Mouse (Mus musculus): ENCODE measurements around the gene Gnai1. TPM values are rescaled to one million over a fixed set of nuclear protein-coding genes. Genes with fewer than 3 reads are reported as not detected.

Gnai1 gene
- polyA plus RNA-seq (2014; fragmentation: Nextera tagmentation; extraction: Ambion mirVana), result 30.2 and 31.1 TPM in 2 replicates

- peak within 1 kb of the TSS; percentile 91 for H3K9ac ChIP-seq (ENCODE audit: low read length)
- H3K27ac ChIP-seq (replicated peaks in 1 of 2; ENCODE audit: control insufficient read depth in 1 of 2, insufficient read depth in 1 of 2, low read depth in 2 of 2, low read length in 2 of 2), result peak within 1 kb of the TSS; percentile 57 to 76
- under 1% methylated on average over 73 of the region's 76 CpGs for WGBS
- ATAC-seq (ENCODE audit: insufficient number of reproducible peaks, insufficient read depth, low FRiP score, low read depth), result peak; percentile 95
- H3K4me1 ChIP-seq (ENCODE audit: control insufficient read depth in 2 of 2, insufficient read depth in 2 of 2, low read length in 2 of 2), result peaks cover 0 to 13% of the 10 kb centered on the region in 2 experiments; a peak in 2 of 4 replicates
- no peaks in the 10 kb centered on the region for H3K9me3 ChIP-seq (ENCODE audit: control insufficient read depth, low read length)
- H3K27me3 ChIP-seq (ENCODE audit: control insufficient read depth, insufficient read depth, low read length), result no peaks in the 10 kb centered on the region
- peak within 1 kb of the TSS; percentile 93 to 95 for H3K4me3 ChIP-seq (ENCODE audit: control insufficient read depth in 1 of 2, insufficient read depth in 1 of 2, low read depth in 1 of 2, low read length in 2 of 2)
- no peaks in the 10 kb centered on the region for H3K36me3 ChIP-seq (ENCODE audit: control insufficient read depth, insufficient read depth, low read length)
- peak within 1 kb of the TSS; percentile 93 for H3K4me2 ChIP-seq (ENCODE audit: low read length)
Observed at GRCm38 (mm10) chr5:18360281-18360819, at the start of gene Gnai1. TSS of gene Gnai1 (minus strand) at chr5:18360355.

- Histone ChIP-seq H3K4me1 (ENCODE audit: control insufficient read depth in 2 of 2, insufficient read depth in 2 of 2, low read length in 2 of 2) (no peaks in the 10 kb centered on the region), H3K9me3 (ENCODE audit: control insufficient read depth, low read length) (no peaks in the 10 kb centered on the region), H3K4me3 (ENCODE audit: control insufficient read depth in 1 of 2, insufficient read depth in 1 of 2, low read depth in 1 of 2, low read length in 2 of 2) (no peak overlapping the region), H3K9ac (ENCODE audit: low read length) (no peak overlapping the region), H3K27ac (replicated peaks in 1 of 2; ENCODE audit: control insufficient read depth in 1 of 2, insufficient read depth in 1 of 2, low read depth in 2 of 2, low read length in 2 of 2) (no peak overlapping the region), H3K4me2 (ENCODE audit: low read length) (no peak overlapping the region), H3K27me3 (ENCODE audit: control insufficient read depth, insufficient read depth, low read length) (no peaks in the 10 kb centered on the region), H3K36me3 (ENCODE audit: control insufficient read depth, insufficient read depth, low read length) (no peaks in the 10 kb centered on the region)
- no peak for ATAC-seq (ENCODE audit: insufficient number of reproducible peaks, insufficient read depth, low FRiP score, low read depth)
- WGBS, result 7% methylated on average over 2 of the region's 2 CpGs
Observed at GRCm38 (mm10) chr5:18367864-18368263, 7.7 kb upstream of the Gnai1 start.

GRCm38 (mm10) chr5:18365460-18365859, 5.3 kb upstream of the Gnai1 start:
- no peak for ATAC-seq (ENCODE audit: insufficient number of reproducible peaks, insufficient read depth, low FRiP score, low read depth)
- Histone ChIP-seq H3K9me3 (ENCODE audit: control insufficient read depth, low read length) (no peaks in the 10 kb centered on the region), H3K4me3 (ENCODE audit: control insufficient read depth in 1 of 2, insufficient read depth in 1 of 2, low read depth in 1 of 2, low read length in 2 of 2) (no peak overlapping the region), H3K4me1 (ENCODE audit: control insufficient read depth in 2 of 2, insufficient read depth in 2 of 2, low read length in 2 of 2) (no peaks in the 10 kb centered on the region), H3K9ac (ENCODE audit: low read length) (no peak overlapping the region), H3K27me3 (ENCODE audit: control insufficient read depth, insufficient read depth, low read length) (no peaks in the 10 kb centered on the region), H3K36me3 (ENCODE audit: control insufficient read depth, insufficient read depth, low read length) (no peaks in the 10 kb centered on the region), H3K27ac (replicated peaks in 1 of 2; ENCODE audit: control insufficient read depth in 1 of 2, insufficient read depth in 1 of 2, low read depth in 2 of 2, low read length in 2 of 2) (no peak overlapping the region), H3K4me2 (ENCODE audit: low read length) (no peak overlapping the region)
- 84% methylated on average over 3 of the region's 3 CpGs for WGBS

DNA sequence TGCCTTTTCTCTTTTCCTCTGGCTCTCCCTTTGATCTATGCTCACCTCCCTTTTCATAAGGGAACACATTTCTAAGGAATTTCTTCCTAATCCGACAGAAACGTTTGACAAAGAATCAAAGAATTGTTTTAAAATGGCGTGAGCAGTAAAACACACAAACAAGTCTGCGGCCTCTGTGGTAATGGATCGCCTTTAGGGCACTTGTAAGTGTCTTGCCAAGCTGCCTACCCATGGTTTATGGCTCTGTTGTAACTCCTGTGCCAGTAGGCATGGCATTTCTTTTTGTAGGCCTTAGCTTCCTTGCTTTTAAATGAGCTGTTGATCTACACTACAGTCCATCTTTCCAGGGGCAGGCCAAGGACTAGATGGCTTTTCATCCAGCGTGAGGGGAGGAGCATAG, 801 bp upstream of the Gnai1 start:
- peak overlapping the region; percentile 93 to 95 for H3K4me3 ChIP-seq (ENCODE audit: control insufficient read depth in 1 of 2, insufficient read depth in 1 of 2, low read depth in 1 of 2, low read length in 2 of 2)
- peak overlapping the region; percentile 93 for H3K4me2 ChIP-seq (ENCODE audit: low read length)
- 35% methylated on average over 6 of the region's 6 CpGs for WGBS
- 0 out of 4 replicates have a peak overlapping the region, but pooled peaks of 1 of the 2 experiments have one; percentile 26 for H3K27ac ChIP-seq (replicated peaks in 1 of 2; ENCODE audit: control insufficient read depth in 1 of 2, insufficient read depth in 1 of 2, low read depth in 2 of 2, low read length in 2 of 2)
- peak overlapping the region; percentile 91 for H3K9ac ChIP-seq (ENCODE audit: low read length)
- H3K4me1 ChIP-seq (ENCODE audit: control insufficient read depth in 2 of 2, insufficient read depth in 2 of 2, low read length in 2 of 2), result peaks cover 0 to 13% of the 10 kb centered on the region in 2 experiments; a peak in 2 of 4 replicates
- H3K27me3 ChIP-seq (ENCODE audit: control insufficient read depth, insufficient read depth, low read length), result no peaks in the 10 kb centered on the region
- no peak for ATAC-seq (ENCODE audit: insufficient number of reproducible peaks, insufficient read depth, low FRiP score, low read depth)
- H3K9me3 ChIP-seq (ENCODE audit: control insufficient read depth, low read length), result no peaks in the 10 kb centered on the region
- no peaks in the 10 kb centered on the region for H3K36me3 ChIP-seq (ENCODE audit: control insufficient read depth, insufficient read depth, low read length)

DNA sequence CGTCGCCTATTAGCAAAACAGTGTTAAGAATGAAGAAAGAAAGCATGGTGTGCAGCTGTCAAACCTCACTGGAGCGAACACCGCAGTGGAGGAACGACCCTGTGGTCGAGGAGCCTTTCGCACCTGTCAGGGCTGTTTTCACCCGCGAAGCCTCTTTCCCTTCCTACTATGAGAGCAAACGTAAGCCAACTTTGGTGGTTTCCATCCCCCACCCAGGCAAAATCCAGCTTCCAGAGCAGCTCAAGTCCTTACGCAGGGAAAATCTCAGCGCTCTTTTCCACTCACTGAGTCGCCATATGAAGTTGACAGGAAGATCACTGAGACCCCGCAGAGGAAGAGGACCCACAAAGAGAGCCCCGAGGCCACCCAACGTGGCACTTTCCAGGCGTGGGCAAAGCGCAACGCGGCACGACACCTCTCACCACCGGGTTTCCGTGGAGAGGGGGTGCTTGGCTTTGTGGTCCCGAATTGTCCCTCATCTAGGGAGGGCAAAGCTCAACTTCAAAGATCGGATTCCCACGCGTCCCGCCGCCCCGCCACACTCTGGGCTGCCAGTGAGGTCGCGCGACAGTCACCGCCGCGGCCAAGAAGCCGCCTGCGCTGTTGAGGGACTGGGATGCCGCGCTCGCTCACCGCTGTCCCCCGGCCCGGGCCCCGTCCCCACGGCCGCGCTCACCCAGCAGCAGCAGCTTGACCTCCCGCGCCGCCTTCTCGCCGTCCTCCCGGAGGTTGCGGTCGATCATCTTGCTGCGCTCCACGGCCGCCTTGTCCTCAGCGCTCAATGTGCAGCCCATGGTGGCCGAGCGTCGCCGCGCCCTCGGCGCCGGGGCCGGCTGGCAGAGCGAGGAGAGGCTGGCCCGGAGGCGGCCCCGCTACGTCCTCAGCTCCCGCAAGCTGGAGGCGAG, 527 bp downstream of the Gnai1 start:
- WGBS, result under 1% methylated on average over 73 of the region's 76 CpGs
- H3K4me3 ChIP-seq (ENCODE audit: control insufficient read depth in 1 of 2, insufficient read depth in 1 of 2, low read depth in 1 of 2, low read length in 2 of 2), result peak overlapping the region; percentile 93 to 95

GRCm38 (mm10) chr5:18358778-18359177, 1.4 kb downstream of the Gnai1 start:
- Histone ChIP-seq H3K4me3 (ENCODE audit: control insufficient read depth in 1 of 2, insufficient read depth in 1 of 2, low read depth in 1 of 2, low read length in 2 of 2) (peak overlapping the region in 1 of 2 experiments; percentile 93; a peak in 3 of 4 replicates), H3K27ac (replicated peaks in 1 of 2; ENCODE audit: control insufficient read depth in 1 of 2, insufficient read depth in 1 of 2, low read depth in 2 of 2, low read length in 2 of 2) (no peak overlapping the region), H3K36me3 (ENCODE audit: control insufficient read depth, insufficient read depth, low read length) (no peaks in the 10 kb centered on the region), H3K9me3 (ENCODE audit: control insufficient read depth, low read length) (no peaks in the 10 kb centered on the region), H3K9ac (ENCODE audit: low read length) (peak overlapping the region; percentile 91), H3K4me2 (ENCODE audit: low read length) (peak overlapping the region; percentile 93), H3K27me3 (ENCODE audit: control insufficient read depth, insufficient read depth, low read length) (no peaks in the 10 kb centered on the region), H3K4me1 (ENCODE audit: control insufficient read depth in 2 of 2, insufficient read depth in 2 of 2, low read length in 2 of 2) (peaks cover 0 to 13% of the 10 kb centered on the region in 2 experiments; a peak in 2 of 4 replicates)
- WGBS, result 31% methylated on average over 6 of the region's 6 CpGs
- no peak for ATAC-seq (ENCODE audit: insufficient number of reproducible peaks, insufficient read depth, low FRiP score, low read depth)

More for the DNA sequence above, 527 bp downstream of the Gnai1 start:
- Histone ChIP-seq H3K4me2 (ENCODE audit: low read length) (peak overlapping the region; percentile 93), H3K27me3 (ENCODE audit: control insufficient read depth, insufficient read depth, low read length) (no peaks in the 10 kb centered on the region), H3K9me3 (ENCODE audit: control insufficient read depth, low read length) (no peaks in the 10 kb centered on the region), H3K4me1 (ENCODE audit: control insufficient read depth in 2 of 2, insufficient read depth in 2 of 2, low read length in 2 of 2) (peaks cover 0 to 13% of the 10 kb centered on the region in 2 experiments; a peak in 2 of 4 replicates), H3K9ac (ENCODE audit: low read length) (peak overlapping the region; percentile 91), H3K36me3 (ENCODE audit: control insufficient read depth, insufficient read depth, low read length) (no peaks in the 10 kb centered on the region), H3K27ac (replicated peaks in 1 of 2; ENCODE audit: control insufficient read depth in 1 of 2, insufficient read depth in 1 of 2, low read depth in 2 of 2, low read length in 2 of 2) (peak overlapping the region; percentile 57 to 76)
- ATAC-seq (ENCODE audit: insufficient number of reproducible peaks, insufficient read depth, low FRiP score, low read depth), result peak; percentile 85

GRCm38 (mm10) chr5:18358191-18358590, 2.0 kb downstream of the Gnai1 start:
- no peaks in the 10 kb centered on the region for H3K27me3 ChIP-seq (ENCODE audit: control insufficient read depth, insufficient read depth, low read length)
- no peak overlapping the region for H3K9ac ChIP-seq (ENCODE audit: low read length)
- H3K4me1 ChIP-seq (ENCODE audit: control insufficient read depth in 2 of 2, insufficient read depth in 2 of 2, low read length in 2 of 2), result peaks cover 0 to 13% of the 10 kb centered on the region in 2 experiments; a peak in 2 of 4 replicates
- H3K36me3 ChIP-seq (ENCODE audit: control insufficient read depth, insufficient read depth, low read length), result no peaks in the 10 kb centered on the region
- H3K27ac ChIP-seq (replicated peaks in 1 of 2; ENCODE audit: control insufficient read depth in 1 of 2, insufficient read depth in 1 of 2, low read depth in 2 of 2, low read length in 2 of 2), result no peak overlapping the region
- no peak for ATAC-seq (ENCODE audit: insufficient number of reproducible peaks, insufficient read depth, low FRiP score, low read depth)
- no peaks in the 10 kb centered on the region for H3K9me3 ChIP-seq (ENCODE audit: control insufficient read depth, low read length)
- H3K4me3 ChIP-seq (ENCODE audit: control insufficient read depth in 1 of 2, insufficient read depth in 1 of 2, low read depth in 1 of 2, low read length in 2 of 2), result no peak overlapping the region
- H3K4me2 ChIP-seq (ENCODE audit: low read length), result peak overlapping the region; percentile 93
- WGBS, result 14% methylated on average over 3 of the region's 3 CpGs
